Mouse (Mus musculus) gastrocnemius, adult 8-10 months (tissue): ENCODE measurements around the gene Enthd1. TPM values are rescaled to one million over a fixed set of nuclear protein-coding genes. Genes with fewer than 3 reads are reported as not detected.
A peak's percentile ranks its signal among the peaks of the same experiment; 100 is the strongest.
"Not testable (repeated sequence)": the region's sequence is repeated elsewhere in the genome, so short reads cannot be mapped to it uniquely, and the experiment has no call there.

Experiments used
- DNase-seq, 2 experiments: peaks; one replicate each; pipeline ENCODE4 v3.0.0; 2022; ENCODE audit warnings: low spot score in 2 of 2
- total RNA-seq, 4 experiments: library from RNA; stranded (reverse); gene quantifications; 2 replicates each; pipeline ENCODE4 v1.2.4; 2022

Gene Enthd1
- total RNA-seq, result not detected

DNA sequence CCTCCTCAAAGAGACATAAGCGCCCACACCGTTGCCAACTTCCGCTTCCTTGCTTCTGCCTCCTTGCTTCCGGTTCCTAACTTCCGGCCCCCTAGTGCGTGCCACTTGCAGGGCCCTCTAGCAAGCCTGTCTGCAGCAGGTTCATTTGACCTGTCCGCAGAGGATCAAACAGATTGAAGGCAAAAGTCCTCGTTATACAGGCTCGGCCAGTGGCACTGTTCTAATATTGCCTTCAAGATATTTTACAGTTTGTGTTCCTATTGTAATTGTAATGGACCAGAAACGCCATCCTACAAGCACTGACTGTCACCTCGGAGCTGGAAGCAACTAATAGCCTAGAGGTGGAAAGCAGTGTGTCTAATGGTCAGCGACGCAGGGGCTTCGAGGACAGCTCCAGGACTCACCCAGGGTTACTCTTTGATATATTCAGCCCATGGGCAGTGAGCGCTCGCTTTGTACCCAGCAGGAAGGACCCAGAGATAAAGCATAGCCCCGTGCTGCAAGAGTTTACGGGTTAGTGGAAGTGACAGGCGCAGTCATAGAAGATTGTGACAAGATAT lies at the start of gene Enthd1:
Enthd1 (minus strand) TSS at position 51 of the 560 bp plus-strand sequence.
- DNase-seq, result no peak

DNA sequence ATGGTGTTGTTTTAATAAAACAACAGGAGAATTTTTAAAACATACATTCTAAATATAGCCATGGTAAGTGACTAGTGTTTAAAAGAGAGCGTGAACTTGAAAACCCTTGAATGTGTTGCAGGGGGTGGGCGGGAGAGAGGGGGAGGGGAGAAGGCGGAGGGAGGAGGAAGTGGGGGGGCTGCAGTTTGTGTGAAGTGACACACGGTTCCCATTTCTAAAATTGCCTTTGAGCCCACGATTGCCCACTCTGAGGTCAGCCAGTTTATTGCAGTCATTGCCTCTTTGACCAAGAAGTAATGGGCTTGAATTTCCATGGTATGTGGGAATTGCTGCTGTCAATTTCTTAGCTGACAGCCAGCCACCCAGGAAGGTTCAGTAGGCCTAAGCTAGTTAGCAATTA lies 48.9 kb upstream of the Enthd1 start:
- no peak for DNase-seq

DNA sequence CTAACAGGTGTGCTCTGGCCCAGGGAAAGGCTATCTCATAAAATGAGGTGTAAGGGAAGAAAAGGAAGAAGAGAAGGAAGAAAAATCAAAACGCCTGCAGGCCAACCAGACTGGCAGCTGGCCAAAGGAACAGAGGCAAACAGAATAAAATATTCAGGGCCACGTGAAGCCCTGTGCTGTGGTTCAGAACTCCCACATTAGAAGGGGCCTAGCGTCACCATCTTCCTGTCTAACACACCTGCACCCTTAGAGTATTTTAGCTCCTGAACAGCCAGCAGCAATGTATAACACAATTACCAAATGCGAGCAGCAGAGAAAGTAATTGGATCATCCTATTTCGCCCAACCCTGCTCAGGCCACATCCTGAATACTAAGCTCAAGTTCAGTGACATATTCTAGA lies 46.5 kb upstream of the Enthd1 start:
- no peak for DNase-seq

DNA sequence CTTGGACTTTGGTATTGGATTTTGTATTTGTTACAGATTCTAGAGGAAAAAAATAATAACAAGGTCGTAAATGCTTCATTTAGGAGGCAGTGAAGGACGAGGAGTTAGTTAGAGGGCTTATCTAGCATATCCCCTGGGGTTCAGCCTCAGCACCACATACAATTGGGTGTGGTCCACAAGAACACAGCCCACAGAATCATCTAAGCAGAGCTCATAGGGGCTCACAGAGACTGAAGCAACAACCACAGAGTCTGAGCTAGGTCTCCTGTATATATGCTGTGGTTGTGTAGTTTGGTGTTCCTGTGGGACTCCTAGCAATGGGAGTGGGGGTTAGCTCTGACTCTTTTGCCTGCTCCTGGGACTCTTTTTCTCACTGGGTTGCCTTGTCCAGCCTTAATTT lies 45.4 kb upstream of the Enthd1 start:
- no peak for DNase-seq

- no peak for DNase-seq
These were observed 43.0 kb upstream of the Enthd1 start for GRCm38 (mm10) chr15:80607970-80608369.

GRCm38 (mm10) chr15:80604026-80604425 lies 39.1 kb upstream of the Enthd1 start:
- no peak for DNase-seq

DNA sequence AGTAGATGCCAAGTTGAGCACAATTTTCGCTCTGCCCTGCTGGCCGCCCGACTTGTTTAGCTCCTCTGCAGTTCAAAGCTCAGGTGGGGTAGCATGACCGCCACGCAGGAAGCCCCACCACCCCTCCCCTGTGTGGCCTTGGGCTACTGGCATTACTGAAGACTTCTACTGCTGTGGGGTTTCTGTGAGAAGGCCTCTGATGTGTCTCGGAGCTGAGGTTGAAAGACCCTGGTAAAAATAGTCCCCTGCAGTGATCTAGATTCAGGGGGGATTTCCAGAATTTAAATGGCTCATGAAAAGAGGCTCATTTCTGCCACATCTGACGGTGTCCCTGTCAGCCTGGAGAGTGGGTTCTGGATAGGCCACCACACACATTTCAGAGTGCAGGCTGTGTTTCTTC lies 37.5 kb upstream of the Enthd1 start:
- DNase-seq, result no peak

DNA sequence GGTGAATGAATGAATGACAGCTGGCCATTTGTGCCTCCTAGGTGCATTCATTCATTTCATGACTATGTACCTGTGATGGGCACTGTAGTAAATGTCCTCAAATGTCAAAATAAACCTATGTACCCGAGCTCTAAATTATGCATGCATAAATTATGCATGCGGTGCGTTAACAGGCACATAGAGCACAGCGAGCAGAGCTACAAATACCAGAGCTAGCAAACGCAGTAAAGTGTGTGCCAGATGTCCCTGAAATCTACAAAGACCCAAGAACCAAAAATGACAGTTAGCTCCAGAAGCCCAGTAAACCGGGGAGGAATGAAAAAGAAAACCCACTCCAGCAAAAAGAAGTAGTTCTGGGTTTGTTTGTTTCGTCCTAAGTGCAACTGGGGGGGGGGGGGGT lies 36.5 kb upstream of the Enthd1 start:
- no peak for DNase-seq

- no peak for DNase-seq
These were observed 34.9 kb upstream of the Enthd1 start for GRCm38 (mm10) chr15:80599843-80600242.

DNA sequence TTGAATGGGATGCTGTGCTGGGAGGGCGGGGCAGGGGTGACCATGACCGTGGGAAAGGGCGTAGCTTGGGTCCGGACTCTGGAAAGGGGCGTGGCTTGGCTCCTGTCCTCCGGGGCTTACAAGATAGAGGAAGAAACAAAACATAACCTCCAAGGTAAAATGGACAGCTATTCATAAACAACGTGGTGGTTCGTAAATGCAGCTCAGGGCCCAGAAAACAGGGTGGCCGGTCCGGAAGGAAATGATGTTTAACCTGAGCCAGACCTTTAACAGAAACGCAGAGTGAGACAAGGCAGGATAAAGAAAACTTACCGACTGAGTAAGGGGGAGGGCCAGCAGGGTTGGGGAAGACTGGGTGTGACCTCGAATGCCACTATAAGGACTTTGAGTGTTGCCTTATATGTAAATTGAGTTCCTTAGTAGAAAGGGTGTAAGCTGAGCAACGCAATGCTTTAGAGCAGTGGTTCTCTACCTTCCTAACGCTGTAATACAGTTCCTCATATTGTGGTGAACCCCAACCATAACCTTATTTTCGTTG lies 34.3 kb upstream of the Enthd1 start:
- peak in 1 of 2 experiments; percentile 28 for DNase-seq

GRCm38 (mm10) chr15:80598750-80599149 lies 33.8 kb upstream of the Enthd1 start:
- DNase-seq, result no peak

DNA sequence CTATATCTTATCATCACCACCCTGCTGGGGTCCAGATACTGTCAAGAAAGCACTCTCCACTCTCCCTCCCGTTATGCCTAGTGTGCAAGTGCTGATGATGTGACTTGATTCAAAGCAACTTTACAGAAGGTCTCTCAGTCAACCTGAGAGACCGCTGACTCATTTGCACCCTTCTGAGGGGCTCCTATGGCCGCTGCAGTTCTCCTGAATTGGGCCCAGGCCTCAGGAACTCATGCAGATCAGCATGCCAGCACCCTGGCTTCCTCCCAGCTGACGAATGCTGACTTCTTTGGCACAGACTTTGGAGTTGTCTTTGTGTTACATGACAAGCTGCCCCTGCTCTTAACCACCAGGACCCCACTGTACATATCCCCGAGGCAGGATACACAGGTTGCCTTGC lies 28.9 kb upstream of the Enthd1 start:
- DNase-seq, result no peak

- no peak for DNase-seq
These were observed 27.8 kb upstream of the Enthd1 start for GRCm38 (mm10) chr15:80592737-80593136.

- DNase-seq, result no peak
These were observed 25.7 kb upstream of the Enthd1 start for GRCm38 (mm10) chr15:80590641-80591040.

GRCm38 (mm10) chr15:80586296-80586695 lies 21.3 kb upstream of the Enthd1 start:
- DNase-seq, result no peak

DNA sequence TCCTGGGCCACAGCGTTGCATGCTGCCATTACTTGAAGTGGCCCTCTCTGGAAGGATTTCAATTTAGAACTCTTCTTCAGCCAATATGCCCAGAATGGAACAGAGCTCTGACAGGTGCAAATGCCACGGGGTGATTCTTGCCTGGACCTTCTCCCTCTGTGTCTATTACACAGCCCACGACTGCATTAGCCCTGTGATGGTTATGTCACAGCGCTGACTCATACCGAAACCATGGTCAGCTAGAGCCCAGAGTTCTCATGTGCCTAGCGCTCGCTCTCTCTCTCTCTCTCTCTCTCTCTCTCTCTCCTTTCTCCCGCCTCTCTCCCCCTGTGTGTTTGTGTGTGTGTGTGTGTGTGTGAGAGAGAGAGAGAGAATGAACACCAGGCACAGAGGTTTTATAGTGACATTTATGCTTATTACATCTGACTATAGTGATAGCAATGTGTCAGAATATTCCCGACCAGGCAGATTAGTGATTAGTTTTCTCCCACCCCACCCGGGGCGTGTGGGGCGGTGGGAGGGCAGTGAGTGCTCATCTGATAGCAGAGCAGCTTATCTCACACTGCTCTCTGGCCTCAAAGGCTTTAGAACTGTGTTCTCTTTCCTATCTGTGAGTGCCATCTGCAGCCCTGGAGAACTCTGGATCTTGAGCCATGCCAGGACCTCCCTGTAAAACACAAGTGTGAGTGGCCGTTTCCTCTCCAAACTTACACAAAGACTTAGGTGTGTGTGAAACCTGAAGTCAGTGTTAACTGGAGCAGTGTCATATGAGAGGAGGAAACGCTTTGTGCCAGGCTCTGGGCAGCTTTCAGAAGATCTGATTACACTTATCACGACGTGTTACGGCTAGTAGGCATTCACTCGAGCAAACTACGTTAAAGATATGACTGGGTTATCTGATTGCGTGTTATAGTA lies 17.9 kb upstream of the Enthd1 start:
- DNase-seq, result peak; percentile 4 to 14

DNA sequence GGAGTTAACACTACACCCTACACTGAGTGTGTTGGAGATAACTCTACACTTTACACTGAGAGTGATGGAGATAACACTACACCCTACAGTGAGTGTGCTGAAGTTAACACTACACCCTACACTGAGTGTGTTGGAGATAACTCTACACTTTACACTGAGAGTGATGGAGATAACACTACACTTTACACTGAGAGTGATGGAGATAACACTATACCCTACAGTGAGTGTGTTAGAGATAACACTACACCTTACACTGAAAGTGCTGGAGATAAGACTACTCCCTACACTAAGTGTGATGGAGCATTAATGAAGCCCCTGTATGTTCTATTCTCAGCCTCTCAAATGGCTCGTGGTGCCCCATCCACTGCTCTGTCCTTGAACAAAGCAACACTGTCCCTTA lies 15.6 kb upstream of the Enthd1 start:
- not testable (repeated sequence) for DNase-seq

DNA sequence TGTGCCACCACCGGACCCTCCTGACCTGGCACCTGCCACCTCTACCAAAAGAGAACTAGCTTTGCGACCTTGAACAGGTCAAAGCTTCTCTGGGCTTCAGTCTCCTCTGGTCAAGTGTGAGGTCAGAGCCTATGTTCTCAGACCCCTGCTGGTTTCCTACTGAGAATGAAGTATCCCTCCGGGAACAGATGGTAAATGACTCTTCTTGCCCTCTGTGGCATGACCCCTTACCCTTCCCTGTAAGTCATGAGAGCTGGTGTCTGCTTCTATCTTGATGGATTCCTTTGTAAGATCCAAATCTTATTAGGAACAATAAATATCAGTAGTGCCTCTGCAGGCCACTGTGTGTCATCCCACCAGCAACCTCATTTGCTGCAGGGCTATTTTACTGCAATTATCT lies 14.2 kb upstream of the Enthd1 start:
- no peak for DNase-seq

DNA sequence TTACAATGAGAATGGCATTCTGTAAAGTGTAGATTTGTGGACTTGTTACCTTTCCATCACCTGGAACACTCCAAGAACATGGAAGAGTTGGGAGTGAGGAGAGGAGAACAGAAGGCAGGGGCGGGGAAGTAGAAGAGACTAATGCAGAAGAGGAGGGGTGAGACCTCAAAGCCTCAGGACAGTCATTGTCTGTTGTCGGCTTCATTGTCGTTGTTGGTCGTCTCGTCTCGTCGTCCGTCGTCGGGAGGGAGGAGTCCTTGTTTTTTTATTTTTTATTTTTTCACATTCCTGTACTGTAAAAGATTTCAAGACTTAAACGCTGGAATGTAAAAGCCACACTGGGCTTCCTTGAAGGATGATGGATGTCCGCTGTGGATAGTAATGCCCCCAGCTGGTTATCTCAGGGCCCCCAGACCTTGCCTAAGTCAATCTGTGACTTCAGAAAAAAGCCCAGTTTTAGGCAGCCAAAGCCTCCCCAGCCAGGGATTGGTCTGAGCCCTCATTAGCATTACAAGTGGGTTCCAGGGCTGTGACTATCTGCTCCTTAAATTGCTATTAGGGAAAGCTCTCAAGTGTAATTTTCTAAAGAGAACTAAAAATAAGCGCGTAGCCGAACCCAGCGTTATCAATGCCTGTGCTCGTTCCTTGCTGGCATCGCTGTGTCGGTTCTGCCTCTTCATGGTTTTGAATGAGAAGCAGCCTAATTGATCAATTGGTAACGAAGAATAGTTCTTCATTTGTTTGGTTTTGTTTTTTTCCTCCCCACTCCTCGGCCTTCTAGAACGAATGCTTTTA lies 12.4 kb upstream of the Enthd1 start:
- DNase-seq, result no peak

GRCm38 (mm10) chr15:80576415-80576994 lies 11.5 kb upstream of the Enthd1 start:
- no peak for DNase-seq

GRCm38 (mm10) chr15:80575817-80576370 lies 10.9 kb upstream of the Enthd1 start:
- no peak for DNase-seq
